Mouse (Mus musculus): ENCODE data around the gene Ugt1a8. TPM values are rescaled to one million over a fixed set of nuclear protein-coding genes. Genes with fewer than 3 reads are reported as not detected.

Gene Ugt1a8
- not detected for total RNA-seq (2023)

DNA sequence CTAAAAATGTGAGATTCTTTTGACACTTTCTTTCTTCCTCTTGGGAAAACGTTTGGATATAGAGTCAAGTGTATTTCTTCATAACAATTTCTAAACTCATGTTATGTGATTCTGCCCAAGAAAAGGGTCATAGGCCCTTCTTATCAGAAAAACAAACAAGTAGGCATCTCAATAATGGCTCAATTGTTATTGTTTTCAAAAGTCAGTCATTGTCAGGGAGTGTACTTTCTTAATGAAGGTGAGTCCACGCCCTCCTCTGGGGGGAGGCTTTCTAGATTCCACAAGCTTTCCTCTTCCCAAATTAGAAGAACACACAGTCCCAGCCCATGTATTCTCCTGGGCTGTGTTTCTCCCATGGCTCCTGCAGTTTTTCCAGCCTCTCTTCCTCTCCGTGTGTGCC is at the start of gene Ugt1a8:
Ugt1a8 (plus strand) TSS at position 301 of the 400 bp plus-strand sequence.

DNA sequence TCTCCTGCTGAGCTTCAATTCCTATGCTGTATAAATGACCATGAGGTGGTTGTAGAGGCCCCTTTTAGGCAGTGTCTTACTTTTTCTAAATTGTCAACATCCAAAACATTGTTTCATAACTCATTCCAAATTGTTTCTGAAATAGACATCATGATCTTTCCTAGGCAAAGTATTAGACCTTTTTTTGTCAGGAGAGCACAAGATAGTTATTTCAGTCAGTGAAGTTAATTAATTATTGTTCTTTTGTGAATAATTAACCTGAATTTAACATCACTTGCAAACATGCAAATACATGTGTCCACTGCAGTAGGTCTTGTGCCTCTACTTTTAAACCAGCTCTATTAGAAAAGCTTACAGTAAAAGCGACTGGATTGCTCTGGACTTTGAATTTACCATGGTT is 32.5 kb upstream of the Ugt1a8 start, which contains the start of gene Ugt1a10:
Ugt1a10 (plus strand) TSS at position 301 of the 400 bp plus-strand sequence.

DNA sequence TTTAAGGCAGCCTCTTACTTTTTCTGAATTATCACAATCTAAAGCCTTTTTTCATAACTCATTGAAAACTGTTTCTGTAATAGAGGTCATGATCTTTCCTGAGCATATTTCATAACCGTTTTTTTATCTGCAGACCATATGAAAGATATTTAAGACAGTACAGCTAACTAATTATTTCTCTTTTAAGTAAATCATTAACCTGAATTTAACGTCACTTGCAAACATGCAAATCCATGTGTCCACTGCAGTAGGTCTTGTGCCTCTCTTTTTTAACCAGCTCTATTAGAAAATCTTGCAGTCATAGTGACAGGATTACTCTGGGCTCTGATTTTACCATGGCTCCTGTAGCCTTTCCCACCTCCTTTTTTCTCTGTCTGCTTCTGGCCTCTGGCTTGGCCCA is 17.1 kb upstream of the Ugt1a8 start, which contains the start of gene Ugt1a9:
Ugt1a9 (plus strand) TSS at position 306 of the 400 bp plus-strand sequence.

DNA sequence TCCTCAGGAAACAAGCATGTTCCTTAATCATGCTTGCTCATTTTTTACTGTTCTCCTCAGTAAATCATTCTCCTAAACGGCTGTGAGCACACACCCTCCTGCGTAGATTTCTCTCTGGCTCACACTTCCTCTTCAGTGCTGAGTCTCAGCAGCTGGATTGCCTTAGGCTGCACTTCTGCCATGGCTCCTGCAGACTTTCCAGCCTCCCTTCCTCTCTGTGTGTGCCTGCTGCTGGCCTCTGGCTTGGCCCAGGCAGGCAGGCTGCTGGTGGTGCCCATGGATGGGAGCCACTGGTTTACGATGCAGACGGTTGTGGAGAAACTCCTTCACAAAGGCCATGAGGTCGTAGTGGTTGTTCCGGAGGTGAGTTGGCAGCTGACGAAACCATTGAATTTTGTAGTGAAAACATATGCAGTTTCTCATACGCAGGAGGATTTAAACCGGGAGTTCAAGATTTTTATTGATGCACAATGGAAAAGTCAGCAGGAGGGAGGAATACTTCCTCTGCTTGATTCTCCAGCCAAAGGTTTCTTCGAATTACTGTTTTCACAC is 7.4 kb downstream of the Ugt1a8 start, which contains the start of gene Ugt1a7c:
Ugt1a7c (plus strand) TSS at position 122 of the 552 bp plus-strand sequence.

DNA sequence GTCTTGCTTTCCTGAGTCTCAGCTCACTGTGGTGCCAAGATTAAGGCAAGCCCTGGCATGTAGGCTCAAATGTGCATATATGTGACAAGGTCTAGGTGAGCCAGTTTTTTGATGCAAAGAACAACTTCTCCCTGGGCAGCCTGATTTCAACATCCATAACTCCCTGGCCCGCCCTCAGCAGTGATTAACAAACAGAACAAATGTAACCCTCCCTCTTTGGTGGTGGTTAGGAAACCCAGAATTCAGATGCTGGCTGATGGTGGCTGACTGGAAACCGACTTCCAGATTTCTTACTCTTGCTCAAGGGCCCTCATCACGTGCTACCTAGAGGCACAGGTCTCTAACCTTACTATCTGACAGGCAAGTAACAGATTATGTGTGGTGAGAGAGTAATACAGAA is 15.4 kb downstream of the Ugt1a8 start, which contains the start of gene Ugt1a6b:
Ugt1a6b (plus strand) TSS at position 234 of the 400 bp plus-strand sequence.

DNA sequence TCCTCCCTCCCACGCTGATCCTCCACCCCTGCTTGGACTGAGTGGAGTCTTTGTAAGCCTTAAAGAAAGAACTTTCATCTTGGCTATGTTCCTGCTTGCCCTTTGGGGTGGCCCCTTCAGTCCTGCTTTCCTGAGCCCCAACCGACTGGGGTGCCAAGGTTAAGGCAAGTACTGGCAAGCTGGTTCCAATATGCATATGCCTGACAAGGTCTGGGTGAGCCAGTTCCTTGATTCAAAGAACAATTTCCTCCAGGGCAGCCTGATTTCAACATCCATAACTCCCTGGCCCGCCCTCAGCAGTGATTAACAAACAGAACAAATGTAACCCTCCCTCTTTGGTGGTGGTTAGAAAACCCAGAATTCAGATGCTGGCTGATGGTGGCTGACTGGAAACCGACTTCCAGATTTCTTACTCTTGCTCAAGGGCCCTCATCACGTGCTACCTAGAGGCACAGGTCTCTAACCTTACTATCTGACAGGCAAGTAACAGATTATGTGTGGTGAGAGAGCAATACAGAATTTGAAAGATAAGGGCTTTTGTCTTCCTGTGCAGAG is 46.9 kb downstream of the Ugt1a8 start, which contains the start of gene Ugt1a6a:
Ugt1a6a (plus strand) TSS at position 353 of the 555 bp plus-strand sequence.

DNA sequence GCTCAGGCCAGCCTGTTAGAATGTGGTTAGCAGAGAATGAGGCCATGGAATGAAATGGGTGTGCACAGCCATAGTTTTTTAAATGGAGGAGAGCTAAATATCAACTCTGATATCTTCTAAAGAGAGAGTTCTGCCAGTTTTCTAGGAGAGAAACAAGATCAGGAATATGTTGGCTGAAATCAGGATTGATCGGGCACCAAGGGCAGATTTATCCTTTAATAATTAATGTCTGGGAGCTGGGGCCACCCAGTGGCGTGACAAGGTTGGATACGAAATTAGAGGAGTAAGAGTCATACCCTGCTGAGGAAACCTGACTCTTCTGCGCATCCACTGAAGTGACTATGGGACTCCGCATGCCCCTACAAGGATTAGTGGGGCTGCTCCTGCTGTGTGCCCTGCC is 78.1 kb downstream of the Ugt1a8 start, which contains the start of gene Ugt1a5:
Ugt1a5 (plus strand) TSS at position 302 of the 400 bp plus-strand sequence.

DNA sequence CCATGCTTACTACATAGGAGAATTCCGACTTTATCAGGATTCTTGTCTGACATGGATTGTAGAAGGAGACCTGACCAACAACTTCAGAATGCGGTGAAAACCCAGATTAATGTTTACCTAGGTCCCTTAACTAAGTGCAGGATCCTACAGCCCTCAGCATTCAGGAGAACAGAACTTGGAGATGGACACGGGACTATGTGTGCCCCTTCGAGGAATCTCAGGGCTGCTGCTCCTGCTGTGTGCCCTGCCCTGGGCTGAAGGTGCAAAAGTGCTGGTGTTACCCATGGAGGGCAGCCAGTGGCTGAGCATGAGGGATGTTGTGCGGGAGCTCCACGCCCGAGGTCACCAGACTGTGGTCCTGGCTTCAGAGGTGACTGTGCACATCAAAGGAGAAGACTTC is 112.8 kb downstream of the Ugt1a8 start, which contains the start of gene Ugt1a2:
Ugt1a2 (plus strand) TSS at position 146 of the 400 bp plus-strand sequence.

DNA sequence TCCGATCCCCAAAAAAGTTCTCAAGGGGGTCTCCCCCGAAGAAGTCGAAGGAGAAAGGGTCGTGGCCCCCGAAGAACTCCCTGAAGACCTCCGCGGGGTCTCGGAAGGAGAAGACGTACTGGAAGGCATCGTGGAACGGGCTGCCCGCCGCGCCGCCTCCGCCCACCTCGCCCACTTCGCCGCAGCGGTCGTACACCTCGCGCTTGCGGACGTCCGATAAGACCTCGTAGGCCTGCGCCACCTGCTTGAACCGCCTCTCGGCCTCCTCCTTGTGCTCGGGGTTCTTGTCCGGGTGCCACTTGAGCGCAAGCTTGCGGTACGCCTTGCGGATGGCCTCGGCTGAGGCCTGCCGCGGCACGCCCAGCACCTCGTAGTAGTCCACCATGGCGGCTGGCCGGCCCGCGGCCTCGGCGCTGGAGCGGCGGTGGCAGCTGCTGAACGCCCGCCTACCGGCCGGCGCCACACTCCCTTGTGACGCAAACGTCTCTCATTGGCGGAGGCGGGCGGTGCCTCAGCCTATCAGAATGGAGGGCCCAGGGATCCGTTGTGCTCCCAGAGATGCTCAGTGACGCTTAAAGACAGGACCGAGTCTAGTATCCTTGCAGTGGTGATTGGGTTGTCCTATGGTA is 117.8 kb downstream of the Ugt1a8 start, which contains the start of gene Dnajb3:
Dnajb3 (minus strand) TSS at position 489 of the 629 bp plus-strand sequence.

DNA sequence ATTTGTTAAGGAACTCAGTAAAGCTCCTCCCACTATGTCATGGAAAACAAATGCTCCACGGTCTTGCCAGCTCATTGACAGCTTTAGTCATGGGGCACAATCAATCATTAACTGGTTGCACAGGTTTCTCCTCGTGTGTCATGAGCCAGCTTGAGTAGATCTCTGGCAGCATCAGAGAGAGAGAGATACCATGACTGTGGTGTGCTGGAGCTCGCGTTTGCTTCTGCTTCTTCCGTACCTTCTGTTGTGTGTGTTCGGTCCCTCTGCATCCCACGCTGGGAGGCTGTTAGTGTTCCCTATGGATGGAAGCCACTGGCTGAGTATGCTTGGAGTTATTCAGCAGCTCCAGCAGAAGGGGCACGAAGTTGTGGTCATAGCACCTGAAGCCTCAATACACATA is 124.2 kb downstream of the Ugt1a8 start, which contains the start of gene Ugt1a1:
Ugt1a1 (plus strand) TSS at position 148 of the 400 bp plus-strand sequence.

DNA sequence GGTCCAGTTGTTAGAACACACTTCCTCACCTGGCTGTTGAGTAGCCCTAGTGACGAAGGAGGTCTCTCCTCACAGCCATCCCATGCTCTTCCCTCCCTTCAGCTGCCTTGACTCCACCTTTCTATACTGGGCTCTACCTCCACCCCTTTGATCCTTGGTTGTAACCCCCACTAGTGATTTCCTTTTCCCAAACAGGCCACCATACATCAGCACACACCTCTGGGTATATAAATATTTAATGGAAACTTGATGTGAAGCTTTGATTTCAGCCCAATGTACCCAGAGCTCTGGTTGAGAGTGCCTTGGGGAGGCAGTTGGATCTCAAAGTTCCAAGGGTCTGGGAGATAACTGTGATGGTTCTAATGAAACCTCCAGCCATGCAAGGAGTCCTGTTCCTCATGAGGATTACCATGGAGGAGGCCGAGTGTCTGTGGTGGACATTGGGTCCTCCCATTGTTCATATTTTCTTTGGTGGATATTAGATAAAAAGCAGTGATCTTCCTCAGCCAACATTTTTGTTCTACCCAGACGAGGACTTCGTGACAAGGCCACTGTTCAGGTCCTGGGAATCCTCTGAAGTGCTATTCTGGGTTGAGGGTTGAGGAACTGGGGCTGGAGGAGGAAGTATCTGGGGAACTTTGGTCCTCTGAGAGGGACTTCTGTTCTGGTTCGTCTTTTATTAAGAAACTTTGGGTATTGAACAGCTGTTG is 139.2 kb downstream of the Ugt1a8 start, which contains the start of gene Mroh2a:
Mroh2a (plus strand) TSS at position 317 of the 710 bp plus-strand sequence.

Other genes starting within 250 kb of the Ugt1a8 start
- 100 to 1,000 TPM; 137 to 143 TPM for gene Dgkd, start 234.5 kb upstream of the Ugt1a8 start, total RNA-seq (2023)
- 1 to 10 TPM; 4.4 to 7.3 TPM for gene Usp40, start 79.3 kb upstream of the Ugt1a8 start, total RNA-seq (2023)
- gene Ugt1a10, start 32.4 kb upstream of the Ugt1a8 start, total RNA-seq (2023) = not detected
- gene Ugt1a9, start 17.0 kb upstream of the Ugt1a8 start, total RNA-seq (2023) = not detected
- 10 to 100 TPM; 86.4 to 92.8 TPM for gene Ugt1a7c, start 7.2 kb downstream of the Ugt1a8 start, total RNA-seq (2023)
- gene Ugt1a6b, start 15.4 kb downstream of the Ugt1a8 start, total RNA-seq (2023) = 10 to 100 TPM; 37.8 to 50.4 TPM
- gene Ugt1a6a, start 47.0 kb downstream of the Ugt1a8 start, total RNA-seq (2023) = 10 to 100 TPM; 28.8 to 37.4 TPM
- gene Ugt1a5, start 78.2 kb downstream of the Ugt1a8 start, total RNA-seq (2023) = 10 to 100 TPM; 15.6 to 28.6 TPM
- gene Ugt1a2, start 112.8 kb downstream of the Ugt1a8 start, total RNA-seq (2023) = 1 to 10 TPM; 6.4 to 9.4 TPM
- under 1 TPM; 0.40 to 0.88 TPM for gene Dnajb3, start 118.0 kb downstream of the Ugt1a8 start, total RNA-seq (2023)
- gene Ugt1a1, start 124.1 kb downstream of the Ugt1a8 start, total RNA-seq (2023) = 1 to 10 TPM; 5.1 to 7.5 TPM
- 1 to 10 TPM in 1 of 2 experiments, under 1 TPM in 1; 0.26 to 1.8 TPM for gene Mroh2a, start 139.2 kb downstream of the Ugt1a8 start, total RNA-seq (2023)
- gene Hjurp, start 189.8 kb downstream of the Ugt1a8 start, total RNA-seq (2023) = 100 to 1,000 TPM; 220 to 228 TPM
- not detected for gene Trpm8, start 189.8 kb downstream of the Ugt1a8 start, total RNA-seq (2023)

Measured in neutrophil, adult 83 days (primary cell).